Mouse (Mus musculus): ENCODE data around the gene Lamb3. TPM values are rescaled to one million over a fixed set of nuclear protein-coding genes. Genes with fewer than 3 reads are reported as not detected.

Lamb3 gene
- total and polyA plus RNA-seq, 2 experiments = 1.6 to 2.0 TPM

- no peaks in the 10 kb centered on the region for H3K79me2 ChIP-seq (ENCODE audit: control insufficient read depth, insufficient read depth, low read length)
- H3K27me3 ChIP-seq (ENCODE audit: control insufficient read depth, insufficient read depth, low read length) = no peaks in the 10 kb centered on the region
- no peak overlapping the region for H3K4me3 ChIP-seq (ENCODE audit: insufficient read depth, low read depth, low read length)
- H3K9ac ChIP-seq (ENCODE audit: low read depth, low read length) = no peak overlapping the region
- WGBS = 37% methylated on average over 3 of the region's 3 CpGs
- peaks cover 16% of the 10 kb centered on the region; the same call in 1 of the 2 replicates for H3K4me1 ChIP-seq (ENCODE audit: control insufficient read depth, insufficient read depth, low read length)
- peaks cover 32% of the 10 kb centered on the region for H3K36me3 ChIP-seq (ENCODE audit: control insufficient read depth, insufficient read depth, low read length)
- peak overlapping the region; percentile 25 for H3K27ac ChIP-seq (replicated peaks; ENCODE audit: insufficient read depth, low read depth, low read length)
- DNase-seq (ENCODE audit: extremely low read depth, low read depth, low spot score) = peak; percentile 72
- TF ChIP-seq CTCF (IDR thresholded peaks at IDR 0.05; ENCODE audit: low read depth, low read length) (no peak), POLR2A (IDR thresholded peaks at IDR 0.05; ENCODE audit: extremely low read depth, insufficient read depth, low read length) (no peak)
These were observed 18.0 kb downstream of the Lamb3 start for GRCm38 (mm10) chr1:193225531-193225930.

- H3K4me3 ChIP-seq (ENCODE audit: insufficient read depth, low read depth, low read length) = no peak overlapping the region
- no peak overlapping the region for H3K9ac ChIP-seq (ENCODE audit: low read depth, low read length)
- peaks cover 26% of the 10 kb centered on the region for H3K36me3 ChIP-seq (ENCODE audit: control insufficient read depth, insufficient read depth, low read length)
- H3K79me2 ChIP-seq (ENCODE audit: control insufficient read depth, insufficient read depth, low read length) = no peaks in the 10 kb centered on the region
- H3K27ac ChIP-seq (replicated peaks; ENCODE audit: insufficient read depth, low read depth, low read length) = no peak overlapping the region
- TF ChIP-seq POLR2A (IDR thresholded peaks at IDR 0.05; ENCODE audit: extremely low read depth, insufficient read depth, low read length) (no peak), CTCF (IDR thresholded peaks at IDR 0.05; ENCODE audit: low read depth, low read length) (no peak)
- DNase-seq (ENCODE audit: extremely low read depth, low read depth, low spot score) = no peak
- H3K27me3 ChIP-seq (ENCODE audit: control insufficient read depth, insufficient read depth, low read length) = no peaks in the 10 kb centered on the region
- 93% methylated on average over 4 of the region's 4 CpGs for WGBS
- H3K4me1 ChIP-seq (ENCODE audit: control insufficient read depth, insufficient read depth, low read length) = peaks cover 19% of the 10 kb centered on the region
These were observed 18.6 kb downstream of the Lamb3 start for GRCm38 (mm10) chr1:193226114-193226513.

GRCm38 (mm10) chr1:193226724-193227522 lies 19.4 kb downstream of the Lamb3 start:
- H3K9ac ChIP-seq (ENCODE audit: low read depth, low read length) = no peak overlapping the region
- no peak for DNase-seq (ENCODE audit: extremely low read depth, low read depth, low spot score)
- no peaks in the 10 kb centered on the region for H3K27me3 ChIP-seq (ENCODE audit: control insufficient read depth, insufficient read depth, low read length)
- WGBS = 45% methylated on average over 7 of the region's 7 CpGs
- H3K79me2 ChIP-seq (ENCODE audit: control insufficient read depth, insufficient read depth, low read length) = no peaks in the 10 kb centered on the region
- peaks cover 20% of the 10 kb centered on the region for H3K36me3 ChIP-seq (ENCODE audit: control insufficient read depth, insufficient read depth, low read length)
- H3K27ac ChIP-seq (replicated peaks; ENCODE audit: insufficient read depth, low read depth, low read length) = no peak overlapping the region
- no peak overlapping the region for H3K4me3 ChIP-seq (ENCODE audit: insufficient read depth, low read depth, low read length)
- peaks cover 23% of the 10 kb centered on the region for H3K4me1 ChIP-seq (ENCODE audit: control insufficient read depth, insufficient read depth, low read length)
- TF ChIP-seq POLR2A (IDR thresholded peaks at IDR 0.05; ENCODE audit: extremely low read depth, insufficient read depth, low read length) = no peak
- no peak for TF ChIP-seq CTCF (IDR thresholded peaks at IDR 0.05; ENCODE audit: low read depth, low read length)

- peak; percentile 85 for DNase-seq (ENCODE audit: extremely low read depth, low read depth, low spot score)
- Histone ChIP-seq H3K79me2 (ENCODE audit: control insufficient read depth, insufficient read depth, low read length) (no peaks in the 10 kb centered on the region), H3K4me3 (ENCODE audit: insufficient read depth, low read depth, low read length) (no peak overlapping the region), H3K9ac (ENCODE audit: low read depth, low read length) (no peak overlapping the region), H3K4me1 (ENCODE audit: control insufficient read depth, insufficient read depth, low read length) (peaks cover 23% of the 10 kb centered on the region), H3K27ac (replicated peaks; ENCODE audit: insufficient read depth, low read depth, low read length) (peak overlapping the region; percentile 50; the same call in 1 of the 2 replicates), H3K27me3 (ENCODE audit: control insufficient read depth, insufficient read depth, low read length) (no peaks in the 10 kb centered on the region), H3K36me3 (ENCODE audit: control insufficient read depth, insufficient read depth, low read length) (peaks cover 15% of the 10 kb centered on the region)
- 17% methylated on average over 4 of the region's 4 CpGs for WGBS
- TF ChIP-seq POLR2A (IDR thresholded peaks at IDR 0.05; ENCODE audit: extremely low read depth, insufficient read depth, low read length) (no peak), CTCF (IDR thresholded peaks at IDR 0.05; ENCODE audit: low read depth, low read length) (no peak)
These were observed 20.0 kb downstream of the Lamb3 start for GRCm38 (mm10) chr1:193227537-193227936.

GRCm38 (mm10) chr1:193229570-193229969 lies 22.1 kb downstream of the Lamb3 start:
- WGBS = 28% methylated on average over 5 of the region's 5 CpGs
- Histone ChIP-seq H3K27me3 (ENCODE audit: control insufficient read depth, insufficient read depth, low read length) (no peaks in the 10 kb centered on the region), H3K4me1 (ENCODE audit: control insufficient read depth, insufficient read depth, low read length) (peaks cover 23% of the 10 kb centered on the region), H3K9ac (ENCODE audit: low read depth, low read length) (no peak overlapping the region), H3K36me3 (ENCODE audit: control insufficient read depth, insufficient read depth, low read length) (peaks cover 7% of the 10 kb centered on the region; the same call in 1 of the 2 replicates), H3K27ac (replicated peaks; ENCODE audit: insufficient read depth, low read depth, low read length) (peak overlapping the region; percentile 77), H3K4me3 (ENCODE audit: insufficient read depth, low read depth, low read length) (no peak overlapping the region), H3K79me2 (ENCODE audit: control insufficient read depth, insufficient read depth, low read length) (no peaks in the 10 kb centered on the region)
- TF ChIP-seq CTCF (IDR thresholded peaks at IDR 0.05; ENCODE audit: low read depth, low read length) = no peak
- no peak for TF ChIP-seq POLR2A (IDR thresholded peaks at IDR 0.05; ENCODE audit: extremely low read depth, insufficient read depth, low read length)
- peak; percentile 93 for DNase-seq (ENCODE audit: extremely low read depth, low read depth, low spot score)

GRCm38 (mm10) chr1:193230531-193230930 lies 23.0 kb downstream of the Lamb3 start:
- peak; percentile 89 for DNase-seq (ENCODE audit: extremely low read depth, low read depth, low spot score)
- 9% methylated on average over 3 of the region's 3 CpGs for WGBS
- Histone ChIP-seq H3K9ac (ENCODE audit: low read depth, low read length) (no peak overlapping the region), H3K36me3 (ENCODE audit: control insufficient read depth, insufficient read depth, low read length) (peaks cover 8% of the 10 kb centered on the region; the same call in 1 of the 2 replicates), H3K4me3 (ENCODE audit: insufficient read depth, low read depth, low read length) (no peak overlapping the region), H3K27me3 (ENCODE audit: control insufficient read depth, insufficient read depth, low read length) (no peaks in the 10 kb centered on the region), H3K79me2 (ENCODE audit: control insufficient read depth, insufficient read depth, low read length) (no peaks in the 10 kb centered on the region), H3K27ac (replicated peaks; ENCODE audit: insufficient read depth, low read depth, low read length) (peak overlapping the region; percentile 90), H3K4me1 (ENCODE audit: control insufficient read depth, insufficient read depth, low read length) (peaks cover 20% of the 10 kb centered on the region)
- TF ChIP-seq POLR2A (IDR thresholded peaks at IDR 0.05; ENCODE audit: extremely low read depth, insufficient read depth, low read length) (no peak), CTCF (IDR thresholded peaks at IDR 0.05; ENCODE audit: low read depth, low read length) (no peak)

All from liver, adult 2 months (tissue).